Mouse (Mus musculus) erythroblast, embryonic 14.5 days (primary cell): ENCODE data around the gene H2-Eb1.

Experiments used
- GATA1 ChIP-seq: IDR thresholded peaks from 2 replicates; pipeline ENCODE4 v1.6.1; 2012; ENCODE audit warnings: low read length, inconsistent platforms, mixed read lengths
- TAL1 ChIP-seq: IDR thresholded peaks from 3 replicates; pipeline ENCODE4 v1.6.1; 2012; ENCODE audit warnings: low read length, inconsistent platforms, mixed read lengths

DNA sequence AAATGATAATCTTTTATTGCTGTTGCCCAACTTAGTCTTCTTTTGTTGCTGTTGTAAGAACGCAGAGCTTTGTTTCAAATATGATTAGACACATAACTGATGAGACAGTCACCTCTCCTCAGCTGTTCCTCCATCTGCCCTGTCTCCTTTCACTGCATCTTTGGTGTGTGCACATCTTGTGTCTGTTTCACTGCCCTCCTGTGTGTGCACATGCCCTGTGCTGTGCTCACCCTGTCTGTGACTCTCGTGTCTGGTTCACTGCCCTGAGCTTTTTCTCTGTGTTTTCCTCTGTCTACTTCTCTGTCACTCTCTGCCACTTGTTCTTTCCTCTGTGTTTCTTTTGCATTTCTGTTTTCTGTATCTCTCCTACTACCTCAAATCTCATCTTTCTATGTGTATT, 35.4 kb upstream of the H2-Eb1 start:
- TF ChIP-seq GATA1 (no peak), TAL1 (no peak)
